Mouse (Mus musculus) embryonic fibroblast, embryonic 13.5 days (primary cell): ENCODE measurements at regions not wholly inside any gene's neighbourhood (a gene's known extent, or its start where the extent isn't known, plus 50 kb on each side); places are given as distances from the start of the nearest gene placed in this dataset.

Experiments used
- CTCF ChIP-seq: IDR thresholded peaks from 2 replicates; pipeline ENCODE4 v1.5.1; 2011; ENCODE audit warnings: mild to moderate bottlenecking, control low read depth, low read length, moderate library complexity, borderline replicate concordance; ENCODE audit not compliant: insufficient read depth
- POLR2A ChIP-seq: IDR thresholded peaks from 2 replicates; pipeline ENCODE4 v1.6.1; 2011; ENCODE audit warnings: low read depth, mild to moderate bottlenecking, control low read depth, low read length, moderate library complexity

- no peak for TF ChIP-seq CTCF
- TF ChIP-seq POLR2A: no peak
Measured at GRCm38 (mm10) chr6:143656576-143656975, 489.6 kb downstream of the Etnk1 start.
